8 mouse cellular contexts compared by ENCODE assay signal in genomic region chr10:128697072-128697725, GRCm38 (mm10). TPM values are rescaled to one million over a fixed set of nuclear protein-coding genes. Genes with fewer than 3 reads are reported as not detected.
DNase-seq lines count a peak whose midpoint lies in the region; ATAC-seq and TF ChIP-seq lines count a peak whose summit lies in the region.
"Had no signal": no experiment of that assay in that cellular context is flagged by ENCODE, and none has a peak within 500 bp of the region (broad histone marks: within the 10 kb centered on the region; RNA-seq: fewer than 3 reads in every experiment).

No protein-coding gene starts in this region.

- WGBS in lung, embryonic 15.5 days = 79% methylated on average over 6 of the region's 6 CpGs
- whole genome bisulfite sequencing in embryonic facial prominence, embryonic 12.5 days = 83% methylated on average over 6 of the region's 6 CpGs
- WGBS in hindbrain, postnatal 0 days = 83% methylated on average over 6 of the region's 6 CpGs

- DNase-seq in lung, postnatal 4 days = no peak
- DNase-seq in hindbrain, postnatal 0 days (ENCODE audit: low spot score) = no peak
- DNase-seq in naive thymus-derived CD4-positive, alpha-beta T cell, adult 2 months (ENCODE audit: low read depth) = peak; percentile 38
- DNase-seq in left cerebral cortex, postnatal 14 days (ENCODE audit: low spot score in 2 of 2) = no peak
- DNase-seq in left cerebral cortex, postnatal 25 days (ENCODE audit: low spot score in 2 of 2) = no peak

- H3K4me3 ChIP-seq in lung, embryonic 15.5 days = 0 out of 2 replicates have a peak overlapping the region, but pooled peaks have one; percentile 43
- H3K4me3 ChIP-seq in embryonic facial prominence, embryonic 12.5 days = no peak overlapping the region
- H3K4me3 ChIP-seq in hindbrain, postnatal 0 days (ENCODE audit: low read length) = no peak overlapping the region

- H3K4me2 ChIP-seq in lung, embryonic 15.5 days = peak overlapping the region; percentile 74
- peak overlapping the region; percentile 51; the same call in 1 of the 2 replicates for H3K4me2 ChIP-seq in embryonic facial prominence, embryonic 12.5 days (replicated peaks)
- H3K4me2 ChIP-seq in hindbrain, postnatal 0 days (ENCODE audit: low read depth, low read length) = peak overlapping the region; percentile 58

- intact Hi-C loops in left cerebral cortex, postnatal 14 days (cut with DNase I) = loop anchor here (5.0 kb wide), 1 partner anchor 50 kb away; the partner anchor contains the start of gene Pym1
- intact Hi-C loops in left cerebral cortex, postnatal 25 days (cut with DNase I) = no loop called here

- no peak for ATAC-seq in lung, embryonic 15.5 days (ENCODE audit: borderline replicate concordance, extremely low read depth, low FRiP score, low TSS enrichment)
- ATAC-seq in embryonic facial prominence, embryonic 12.5 days (ENCODE audit: insufficient number of reproducible peaks, insufficient read depth, low FRiP score, low TSS enrichment) = no peak
- ATAC-seq in hindbrain, postnatal 0 days = no peak

- H3K9me3 ChIP-seq in lung, embryonic 15.5 days = no peaks in the 10 kb centered on the region
- no peaks in the 10 kb centered on the region for H3K9me3 ChIP-seq in embryonic facial prominence, embryonic 12.5 days
- H3K9me3 ChIP-seq in hindbrain, postnatal 0 days (ENCODE audit: low read length) = no peaks in the 10 kb centered on the region

- peaks cover 14% of the 10 kb centered on the region for H3K4me1 ChIP-seq in lung, embryonic 15.5 days
- H3K4me1 ChIP-seq in embryonic facial prominence, embryonic 12.5 days = peaks cover 10% of the 10 kb centered on the region
- H3K4me1 ChIP-seq in hindbrain, postnatal 0 days (ENCODE audit: insufficient read depth, low read length) = peaks cover 4% of the 10 kb centered on the region; the same call in 1 of the 2 replicates

- no peaks in the 10 kb centered on the region for H3K27me3 ChIP-seq in lung, embryonic 15.5 days
- no peaks in the 10 kb centered on the region for H3K27me3 ChIP-seq in embryonic facial prominence, embryonic 12.5 days
- no peaks in the 10 kb centered on the region for H3K27me3 ChIP-seq in hindbrain, postnatal 0 days (ENCODE audit: insufficient read depth, low read length)

- H3K9ac ChIP-seq in lung, embryonic 15.5 days = no peak overlapping the region
- H3K9ac ChIP-seq in embryonic facial prominence, embryonic 12.5 days = no peak overlapping the region
- no peak overlapping the region for H3K9ac ChIP-seq in hindbrain, postnatal 0 days (replicated peaks; ENCODE audit: low read length)

- H3K36me3 ChIP-seq in lung, embryonic 15.5 days = peaks cover 46% of the 10 kb centered on the region
- H3K36me3 ChIP-seq in embryonic facial prominence, embryonic 12.5 days = peaks cover 41% of the 10 kb centered on the region
- H3K36me3 ChIP-seq in hindbrain, postnatal 0 days (ENCODE audit: insufficient read depth, low read length) = no peaks in the 10 kb centered on the region; the same call in 1 of the 2 replicates

- H3K27ac ChIP-seq in lung, embryonic 15.5 days = peak overlapping the region; percentile 74
- peak overlapping the region; percentile 98; the same call in 1 of the 2 replicates for H3K27ac ChIP-seq in embryonic facial prominence, embryonic 12.5 days
- peak overlapping the region; percentile 76; the same call in 1 of the 2 replicates for H3K27ac ChIP-seq in hindbrain, postnatal 0 days

- no peak for TF ChIP-seq CTCF in hindbrain, postnatal 0 days (IDR thresholded peaks at IDR 0.05; ENCODE audit: low read depth)

RNA-seq across cellular contexts. Expression of gene Rab5b, which starts 1.1 kb away (rescaled TPM):
- 73.8 and 77.8 TPM in 2 replicates for polyA plus RNA-seq in lung, embryonic 15.5 days (2015; fragmentation: Nextera tagmentation; extraction: Ambion mirVana)
- 80.0 and 85.6 TPM in 2 replicates for polyA plus RNA-seq in embryonic facial prominence, embryonic 12.5 days (2016; fragmentation: Nextera tagmentation; extraction: Ambion mirVana)
- 108 and 127 TPM in 2 replicates for total RNA-seq in hindbrain, postnatal 0 days (2014; rRNA removed)
- 97.5 and 99.7 TPM in 2 replicates for polyA plus RNA-seq in hindbrain, postnatal 0 days (2015; fragmentation: Nextera tagmentation; extraction: Ambion mirVana)
- 100 to 1,000 TPM; 117 to 123 TPM for total RNA-seq in left cerebral cortex, postnatal 14 days (2021)
- 100 to 1,000 TPM; 125 to 132 TPM for total RNA-seq in left cerebral cortex, postnatal 25 days (2021)

RNA-seq across cellular contexts. Expression of gene Pmel, which starts 6.8 kb away (rescaled TPM):
- polyA plus RNA-seq in lung, embryonic 15.5 days (2015; fragmentation: Nextera tagmentation; extraction: Ambion mirVana) = 1.2 and 1.3 TPM in 2 replicates
- polyA plus RNA-seq in embryonic facial prominence, embryonic 12.5 days (2016; fragmentation: Nextera tagmentation; extraction: Ambion mirVana) = 26.3 and 48.0 TPM in 2 replicates
- total RNA-seq in hindbrain, postnatal 0 days (2014; rRNA removed) = 0.63 and 1.0 TPM in 2 replicates
- 1.0 and 1.4 TPM in 2 replicates for polyA plus RNA-seq in hindbrain, postnatal 0 days (2015; fragmentation: Nextera tagmentation; extraction: Ambion mirVana)
- total RNA-seq in left cerebral cortex, postnatal 14 days (2021) = 1 to 10 TPM in 1 of 2 experiments, under 1 TPM in 1; 0.97 to 1.2 TPM
- under 1 TPM; 0.39 to 0.96 TPM for total RNA-seq in left cerebral cortex, postnatal 25 days (2021)
- total RNA-seq: common myeloid progenitor, adult 5-6 weeks had no signal

RNA-seq across cellular contexts. Expression of gene Cdk2, which starts 7.6 kb away (rescaled TPM):
- polyA plus RNA-seq in lung, embryonic 15.5 days (2015; fragmentation: Nextera tagmentation; extraction: Ambion mirVana) = 108 and 110 TPM in 2 replicates
- 134 and 143 TPM in 2 replicates for polyA plus RNA-seq in embryonic facial prominence, embryonic 12.5 days (2016; fragmentation: Nextera tagmentation; extraction: Ambion mirVana)
- total RNA-seq in hindbrain, postnatal 0 days (2014; rRNA removed) = 17.5 and 21.2 TPM in 2 replicates
- 16.6 and 17.7 TPM in 2 replicates for polyA plus RNA-seq in hindbrain, postnatal 0 days (2015; fragmentation: Nextera tagmentation; extraction: Ambion mirVana)
- total RNA-seq in left cerebral cortex, postnatal 14 days (2021) = 1 to 10 TPM; 4.7 to 5.1 TPM
- total RNA-seq in left cerebral cortex, postnatal 25 days (2021) = 1 to 10 TPM; 2.5 to 3.2 TPM

RNA-seq across cellular contexts. Expression of gene Suox, which starts 23.3 kb away (rescaled TPM):
- 12.3 and 13.8 TPM in 2 replicates for polyA plus RNA-seq in lung, embryonic 15.5 days (2015; fragmentation: Nextera tagmentation; extraction: Ambion mirVana)
- 18.5 and 19.5 TPM in 2 replicates for polyA plus RNA-seq in embryonic facial prominence, embryonic 12.5 days (2016; fragmentation: Nextera tagmentation; extraction: Ambion mirVana)
- total RNA-seq in hindbrain, postnatal 0 days (2014; rRNA removed) = 15.3 and 15.5 TPM in 2 replicates
- polyA plus RNA-seq in hindbrain, postnatal 0 days (2015; fragmentation: Nextera tagmentation; extraction: Ambion mirVana) = 10.3 and 10.9 TPM in 2 replicates
- total RNA-seq in left cerebral cortex, postnatal 14 days (2021) = 10 to 100 TPM; 11.2 to 11.8 TPM
- 10 to 100 TPM; 10.8 to 12.3 TPM for total RNA-seq in left cerebral cortex, postnatal 25 days (2021)

RNA-seq across cellular contexts. Expression of gene Dgka, which starts 47.5 kb away (rescaled TPM):
- 9.5 and 10.5 TPM in 2 replicates for polyA plus RNA-seq in lung, embryonic 15.5 days (2015; fragmentation: Nextera tagmentation; extraction: Ambion mirVana)
- 9.3 and 10.4 TPM in 2 replicates for polyA plus RNA-seq in embryonic facial prominence, embryonic 12.5 days (2016; fragmentation: Nextera tagmentation; extraction: Ambion mirVana)
- total RNA-seq in hindbrain, postnatal 0 days (2014; rRNA removed) = 6.2 and 6.6 TPM in 2 replicates
- polyA plus RNA-seq in hindbrain, postnatal 0 days (2015; fragmentation: Nextera tagmentation; extraction: Ambion mirVana) = 6.2 and 6.7 TPM in 2 replicates
- 1 to 10 TPM; 4.8 to 6.3 TPM for total RNA-seq in left cerebral cortex, postnatal 14 days (2021)
- 1 to 10 TPM; 5.1 to 6.3 TPM for total RNA-seq in left cerebral cortex, postnatal 25 days (2021)
